Mouse (Mus musculus): ENCODE data around the gene Rspo1. TPM values are rescaled to one million over a fixed set of nuclear protein-coding genes. Genes with fewer than 3 reads are reported as not detected.
"Not testable (repeated sequence)": the region's sequence is repeated elsewhere in the genome, so short reads cannot be mapped to it uniquely, and the experiment has no call there.

Gene Rspo1
- under 1 TPM in 1 of 2 experiments, not detected in 1; 0.49 TPM for total RNA-seq (2021)
- long read RNA-seq, experiment 1, partial matches to known transcripts: 0 of 1 reads
- long read RNA-seq, experiment 1, other reads (novel, unspliced or antisense): 0 of 1 reads
- long read RNA-seq, experiment 2: 0 reads

DNA sequence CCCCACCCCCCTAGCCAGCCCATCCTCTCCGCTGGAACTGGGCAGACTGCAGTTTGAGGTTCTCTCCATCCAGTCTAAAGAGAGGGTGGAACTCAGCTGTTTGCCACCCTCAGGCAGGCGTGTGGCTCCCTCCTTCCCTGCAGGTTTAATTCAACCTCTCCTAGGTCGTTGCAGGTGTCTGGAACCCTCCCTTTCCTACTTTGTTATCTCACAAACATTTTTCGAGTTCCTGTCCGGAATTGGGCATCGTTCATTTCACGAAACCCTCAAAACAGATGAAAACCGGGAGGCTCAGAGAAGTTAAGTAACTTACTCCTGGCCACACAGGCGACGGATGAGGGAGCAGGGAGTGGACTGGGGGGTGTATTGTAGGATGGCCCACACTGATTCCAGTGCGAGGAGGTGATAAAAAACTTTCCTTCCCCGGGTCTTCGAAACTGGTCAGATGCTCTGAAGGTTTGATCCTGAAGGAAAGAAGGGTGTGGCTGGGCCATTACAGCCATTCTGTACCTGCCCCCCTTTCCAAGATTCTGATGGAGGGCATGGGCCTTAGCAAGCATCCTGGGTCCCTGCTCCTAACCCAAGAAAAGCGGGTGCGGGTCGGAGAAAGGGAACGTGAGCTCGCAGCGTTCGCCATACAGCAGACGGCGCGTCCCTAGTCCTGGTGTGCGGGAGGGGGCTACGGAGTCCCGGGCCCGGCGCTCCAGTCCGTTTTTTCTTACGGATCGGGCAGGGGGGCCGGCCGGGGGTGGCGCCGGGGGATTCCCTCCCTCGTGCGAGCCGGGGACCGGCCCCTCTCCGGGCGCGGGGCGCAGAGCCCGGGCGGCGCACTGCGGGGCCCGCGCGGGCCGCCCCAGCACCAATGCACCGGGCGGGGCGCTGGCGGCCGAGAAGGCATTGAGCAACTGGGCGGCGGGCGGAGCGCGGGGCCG, at the start of gene Rspo1:
Rspo1 (plus strand) TSS at position 760 of the 932 bp plus-strand sequence.
- intact Hi-C loops (cut with DNase I): no loop called here
- DNase-seq: no peak

DNA sequence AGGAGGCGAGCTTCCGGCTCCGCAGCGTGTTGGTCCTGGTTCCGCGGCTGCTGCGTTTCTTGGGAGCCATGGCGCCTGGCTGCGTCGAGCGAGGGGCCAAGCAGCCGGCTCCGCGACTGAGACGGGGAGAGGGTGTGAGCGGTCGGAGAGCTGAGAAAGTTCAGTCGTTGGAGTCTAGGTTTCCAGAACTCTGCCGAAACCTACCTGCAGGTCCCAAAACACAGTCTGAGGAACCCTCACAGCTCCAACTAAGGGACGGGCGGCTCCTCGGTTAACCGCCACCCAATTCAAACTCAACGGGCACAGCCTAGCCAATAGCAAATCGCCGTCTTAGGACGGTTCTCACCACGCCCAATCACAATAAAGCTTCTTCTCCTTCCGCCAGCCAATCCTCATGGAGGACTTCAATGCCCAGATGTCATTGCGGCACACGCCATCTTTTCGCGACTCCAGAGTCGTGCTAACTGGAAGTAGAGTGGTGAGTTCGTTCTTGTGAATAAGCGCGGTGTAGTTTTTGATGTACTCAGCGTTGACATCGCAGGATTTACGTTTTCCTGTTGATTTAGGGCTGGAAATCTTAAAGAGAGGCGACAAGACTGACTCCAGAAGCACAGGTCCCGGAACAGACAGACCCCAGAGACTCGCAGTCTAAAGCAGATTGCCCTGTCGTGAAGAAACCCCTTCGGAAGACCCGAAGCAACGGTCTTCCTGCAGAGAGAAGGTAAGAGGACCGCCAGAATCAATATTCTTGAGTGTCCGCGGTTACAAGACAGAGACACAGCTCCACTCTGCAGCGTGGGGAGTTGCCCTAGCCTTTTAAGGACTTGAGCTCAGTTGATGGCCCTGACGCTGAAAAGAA, 49.4 kb upstream of the Rspo1 start, which contains the start of gene 9930104L06Rik:
9930104L06Rik (plus strand) TSS at position 436 of the 859 bp plus-strand sequence.
- intact Hi-C loops (cut with DNase I): no loop called here
- DNase-seq: peak; percentile 83 to 89

DNA sequence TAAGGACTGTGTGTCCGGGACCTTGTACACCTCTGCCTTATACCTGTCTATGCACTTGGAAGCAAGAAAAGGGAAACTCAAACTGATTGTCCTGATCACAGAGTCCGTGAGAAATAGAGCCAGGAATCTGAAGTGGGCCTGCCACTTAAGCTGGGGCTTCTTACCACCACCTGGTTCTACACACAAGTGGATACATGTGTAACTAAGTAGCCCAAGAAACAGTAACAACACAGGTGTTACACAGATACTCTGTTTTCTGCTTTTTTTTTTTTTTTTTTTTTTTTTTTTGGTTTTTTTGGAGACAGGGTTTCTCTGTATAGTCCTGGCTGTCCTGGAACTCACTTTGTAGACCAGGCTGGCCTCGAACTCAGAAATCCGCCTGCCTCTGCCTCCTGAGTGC, 47.0 kb upstream of the Rspo1 start, which contains the start of gene Cdca8:
Cdca8 (minus strand) TSS at position 101 of the 400 bp plus-strand sequence.
- DNase-seq; intact Hi-C loops (cut with DNase I): not testable (repeated sequence)

GRCm38 (mm10) chr4:124943022-124943421, 43.2 kb upstream of the Rspo1 start:
- peak; percentile 70 to 74 for DNase-seq
- intact Hi-C loops (cut with DNase I): loop anchor here (2.0 kb wide), 2 partner anchors 116 to 156 kb away; no protein-coding TSS in a partner anchor

- DNase-seq: no peak
- intact Hi-C loops (cut with DNase I): loop anchor here (2.0 kb wide), 2 partner anchors 115 to 155 kb away; no protein-coding TSS in a partner anchor
Observed at GRCm38 (mm10) chr4:124943781-124944180, 42.4 kb upstream of the Rspo1 start.

GRCm38 (mm10) chr4:124944961-124945360, 41.3 kb upstream of the Rspo1 start:
- intact Hi-C loops (cut with DNase I): no loop called here

GRCm38 (mm10) chr4:124949488-124949887, 36.7 kb upstream of the Rspo1 start:
- intact Hi-C loops (cut with DNase I): no loop called here
- DNase-seq: no peak

More at GRCm38 (mm10) chr4:124944961-124945360, 41.3 kb upstream of the Rspo1 start:
- no peak for DNase-seq

DNA sequence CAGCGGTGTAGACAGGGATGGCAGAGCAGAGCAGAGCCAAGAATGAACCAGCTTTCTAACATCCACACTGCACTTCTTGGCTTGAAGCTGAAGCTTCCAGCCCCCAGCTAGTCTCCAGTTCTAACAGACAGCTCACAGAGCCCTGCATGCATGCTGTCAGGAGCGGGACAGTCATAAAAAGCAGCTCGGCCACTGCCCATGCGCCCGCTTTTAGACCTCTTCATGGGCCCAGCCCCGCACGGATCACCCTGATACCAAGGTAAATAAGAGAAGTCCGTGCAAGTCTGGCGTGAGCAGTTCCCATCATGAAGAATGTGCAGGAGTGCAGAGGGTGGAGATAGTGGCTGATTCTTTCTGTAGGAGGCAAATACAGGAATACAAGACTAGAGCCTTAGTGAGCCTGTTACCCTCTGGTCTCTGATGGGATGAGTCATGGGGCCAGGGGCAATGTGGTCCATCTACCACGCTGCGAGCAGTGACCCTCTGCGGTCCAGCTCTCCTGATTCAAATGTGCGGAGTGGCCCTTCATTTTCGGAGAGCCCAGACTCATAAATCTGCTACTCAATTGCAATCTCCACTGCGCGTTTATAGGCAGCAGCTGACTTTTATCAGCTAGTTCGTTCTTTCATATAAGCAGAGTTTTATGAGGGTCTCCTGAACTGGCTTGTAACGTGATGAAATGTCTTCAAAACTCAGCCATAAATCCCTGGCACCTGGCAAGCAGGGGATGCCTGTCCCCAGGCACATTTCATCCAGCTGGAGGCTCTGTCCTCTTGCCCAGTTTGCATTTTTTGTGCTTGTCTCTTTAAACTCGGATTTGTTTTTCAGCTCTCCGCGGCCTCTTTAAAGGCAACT, 35.8 kb upstream of the Rspo1 start:
- no peak for DNase-seq
- intact Hi-C loops (cut with DNase I): loop anchor here (10.0 kb wide), 1 partner anchor 1676 kb away; no protein-coding TSS in a partner anchor

- no peak for DNase-seq
- intact Hi-C loops (cut with DNase I): loop anchor here (10.0 kb wide), 1 partner anchor 1676 kb away; no protein-coding TSS in a partner anchor
Observed at GRCm38 (mm10) chr4:124951036-124951433, 35.2 kb upstream of the Rspo1 start.

- DNase-seq: no peak
- intact Hi-C loops (cut with DNase I): loop anchor here (10.0 kb wide), 1 partner anchor 1679 kb away; no protein-coding TSS in a partner anchor
Observed at GRCm38 (mm10) chr4:124953546-124953945, 32.7 kb upstream of the Rspo1 start.

GRCm38 (mm10) chr4:124957284-124957683, 28.9 kb upstream of the Rspo1 start:
- intact Hi-C loops (cut with DNase I): loop anchor here (10.0 kb wide), 1 partner anchor 1682 kb away; no protein-coding TSS in a partner anchor
- DNase-seq: no peak

- no peak for DNase-seq
- intact Hi-C loops (cut with DNase I): loop anchor here (10.0 kb wide), 1 partner anchor 1684 kb away; no protein-coding TSS in a partner anchor
Observed at GRCm38 (mm10) chr4:124959062-124959461, 27.2 kb upstream of the Rspo1 start.

GRCm38 (mm10) chr4:124960940-124961339, 25.3 kb upstream of the Rspo1 start:
- DNase-seq: no peak
- intact Hi-C loops (cut with DNase I): no loop called here

DNA sequence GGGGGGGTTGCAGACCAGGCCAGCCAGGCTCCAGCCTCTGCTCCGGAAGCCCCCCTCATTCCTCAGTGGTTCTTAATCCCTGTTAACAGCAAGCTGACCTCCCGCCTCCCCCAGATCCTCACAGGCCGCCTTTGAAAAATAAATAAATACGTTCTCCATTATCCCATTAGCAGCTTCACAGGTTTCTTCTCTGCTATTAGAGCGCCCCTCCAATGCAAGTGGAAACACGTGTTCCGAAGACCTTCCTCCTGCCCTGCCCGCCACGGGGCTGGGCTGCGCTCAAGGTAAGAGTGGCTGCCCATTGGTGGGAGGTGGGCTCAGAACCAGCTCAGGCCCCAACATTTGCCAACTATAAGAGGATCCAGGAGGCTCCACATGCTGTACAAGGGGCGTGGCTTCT, 23.7 kb upstream of the Rspo1 start:
- DNase-seq: no peak
- intact Hi-C loops (cut with DNase I): no loop called here

- no peak for DNase-seq
- intact Hi-C loops (cut with DNase I): no loop called here
Observed at GRCm38 (mm10) chr4:124964912-124965599, 21.2 kb upstream of the Rspo1 start.

DNA sequence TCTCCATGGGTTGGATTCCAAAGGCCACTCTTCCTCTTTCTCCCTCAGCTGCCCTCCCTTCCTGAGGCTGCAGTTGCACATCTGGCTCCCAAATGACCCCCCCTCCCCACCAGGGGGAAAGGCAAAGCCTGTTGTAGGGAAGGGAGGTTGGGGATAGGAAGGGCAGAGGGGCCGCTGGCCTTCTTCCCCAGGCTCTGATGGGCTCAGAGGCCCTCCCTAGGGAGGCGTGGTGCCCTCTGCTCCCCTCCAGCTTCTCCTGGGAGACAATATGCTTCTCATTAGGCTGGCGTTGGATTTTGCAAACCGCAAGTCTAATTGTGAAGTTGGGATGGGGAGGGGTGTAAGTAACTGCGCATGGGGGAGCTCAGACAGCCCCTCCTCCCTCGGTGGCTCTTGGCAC, 17.5 kb upstream of the Rspo1 start:
- no peak for DNase-seq
- intact Hi-C loops (cut with DNase I): no loop called here

DNA sequence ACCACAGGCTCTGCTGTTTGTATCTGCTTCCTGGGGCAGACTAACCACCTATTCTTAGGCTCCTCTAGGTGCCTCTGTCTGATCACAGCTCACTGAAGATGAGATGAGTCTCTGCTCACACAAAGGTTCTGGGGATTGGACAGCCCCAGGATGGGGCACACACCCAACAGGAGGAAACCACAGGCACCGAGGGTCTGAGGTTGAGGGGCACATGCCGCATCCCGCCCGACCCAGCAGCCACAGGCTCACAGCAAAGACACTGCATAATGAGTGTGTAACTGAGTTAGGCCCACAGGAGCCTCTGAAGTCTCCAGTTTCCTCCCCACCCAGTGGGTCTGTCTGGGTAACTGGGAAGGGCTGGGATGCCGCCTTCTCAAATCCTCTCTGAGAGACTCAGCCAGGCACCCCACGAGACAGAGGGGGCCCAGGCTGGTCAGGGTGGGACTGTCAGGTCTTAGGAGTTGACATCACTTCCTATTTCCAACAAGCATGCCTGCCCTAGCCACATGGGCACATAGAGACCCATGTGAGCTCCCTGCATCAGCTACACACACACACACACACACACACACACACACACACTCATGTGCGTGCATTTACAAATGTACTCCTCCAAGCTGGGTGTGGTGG, 16.9 kb upstream of the Rspo1 start:
- intact Hi-C loops (cut with DNase I): no loop called here
- no peak for DNase-seq

- intact Hi-C loops (cut with DNase I): no loop called here
- DNase-seq: no peak
Observed at GRCm38 (mm10) chr4:124970194-124970593, 16.0 kb upstream of the Rspo1 start.
